Mouse (Mus musculus): ENCODE measurements at regions not wholly inside any gene's neighbourhood (a gene's known extent, or its start where the extent isn't known, plus 50 kb on each side); places are given as distances from the start of the nearest gene placed in this dataset.

GRCm38 (mm10) chr5:64749415-64750166 is 53.6 kb upstream of the Klf3 start:
- no peak for DNase-seq

- DNase-seq, result no peak
Measured at GRCm38 (mm10) chr5:64750406-64750805, 52.8 kb upstream of the Klf3 start.

GRCm38 (mm10) chr5:64750976-64751656 is 52.1 kb upstream of the Klf3 start:
- no peak for DNase-seq

GRCm38 (mm10) chr5:64753142-64753750 is 49.9 kb upstream of the Klf3 start:
- no peak for DNase-seq

Measured in thymus, postnatal 4 days (tissue).